13 mouse cellular contexts compared by ENCODE assay signal in genomic region chr15:84441682-84442315, GRCm38 (mm10). TPM values are rescaled to one million over a fixed set of nuclear protein-coding genes. Genes with fewer than 3 reads are reported as not detected.
DNase-seq lines count a peak whose midpoint lies in the region; ATAC-seq and TF ChIP-seq lines count a peak whose summit lies in the region.
"Had no signal": no experiment of that assay in that cellular context is flagged by ENCODE, and none has a peak within 500 bp of the region (broad histone marks: within the 10 kb centered on the region; RNA-seq: fewer than 3 reads in every experiment).

No protein-coding gene starts in this region.

- intact Hi-C loops in left cerebral cortex, adult 2 months (cut with DNase I) = no loop called here

- H3K4me1 ChIP-seq in forebrain, postnatal 0 days (ENCODE audit: insufficient read depth) = peaks cover 17% of the 10 kb centered on the region; the same call in 1 of the 2 replicates
- no peaks in the 10 kb centered on the region for H3K4me1 ChIP-seq in intestine, embryonic 16.5 days (ENCODE audit: control insufficient read depth, insufficient read depth, low read length)

- H3K36me3 ChIP-seq in forebrain, postnatal 0 days (ENCODE audit: insufficient read depth) = no peaks in the 10 kb centered on the region
- no peaks in the 10 kb centered on the region for H3K36me3 ChIP-seq in intestine, embryonic 16.5 days (ENCODE audit: control insufficient read depth, insufficient read depth, low read length)
- H3K36me3 ChIP-seq: embryonic facial prominence, embryonic 12.5 days; lung, embryonic 15.5 days had no signal

- peak overlapping the region; percentile 8; the same call in 1 of the 2 replicates for H3K4me2 ChIP-seq in forebrain, postnatal 0 days (ENCODE audit: low read depth)
- no peak overlapping the region for H3K4me2 ChIP-seq in intestine, embryonic 16.5 days (ENCODE audit: low read depth, low read length)
- H3K4me2 ChIP-seq: embryonic facial prominence, embryonic 12.5 days; lung, embryonic 15.5 days had no signal

- no peak for DNase-seq in left cerebral cortex, adult 2 months (ENCODE audit: extremely low spot score in 1 of 2, low spot score in 2 of 2)
- no peak for DNase-seq in left cerebral cortex, adult 11 months (ENCODE audit: low spot score)
- no peak for DNase-seq in forebrain, postnatal 0 days
- peak; percentile 67 for DNase-seq in retina, postnatal 1 day
- DNase-seq in urinary bladder, postnatal 4 days (ENCODE audit: low spot score in 2 of 2) = no peak
- DNase-seq in liver = no peak
- DNase-seq: cerebellum, adult 11 months; gastrocnemius, postnatal 14 days; kidney, adult 18-20 months; right cerebral cortex, postnatal 25 days had no signal

- H3K9me3 ChIP-seq in forebrain, postnatal 0 days (ENCODE audit: low read length) = no peaks in the 10 kb centered on the region
- no peaks in the 10 kb centered on the region for H3K9me3 ChIP-seq in intestine, embryonic 16.5 days (ENCODE audit: control insufficient read depth, low read length)
- H3K9me3 ChIP-seq: embryonic facial prominence, embryonic 12.5 days; lung, embryonic 15.5 days had no signal

- peak overlapping the region; percentile 5; the same call in 1 of the 2 replicates for H3K27ac ChIP-seq in left cerebral cortex, adult 2 months
- H3K27ac ChIP-seq in forebrain, postnatal 0 days (ENCODE audit: low read depth, low read length) = no peak overlapping the region
- no peak overlapping the region for H3K27ac ChIP-seq in intestine, embryonic 16.5 days (ENCODE audit: low read length)
- H3K27ac ChIP-seq: embryonic facial prominence, embryonic 12.5 days; lung, embryonic 15.5 days had no signal

- no peak for ATAC-seq in forebrain, postnatal 0 days
- peak; percentile 41; the same call in 1 of the 2 replicates for ATAC-seq in intestine, embryonic 16.5 days

- no peaks in the 10 kb centered on the region for H3K27me3 ChIP-seq in forebrain, postnatal 0 days (ENCODE audit: insufficient read depth, low read length)
- peaks cover 26% of the 10 kb centered on the region for H3K27me3 ChIP-seq in intestine, embryonic 16.5 days (replicated peaks; ENCODE audit: control insufficient read depth, insufficient read depth, low read length)

- TF ChIP-seq CTCF in left cerebral cortex, adult 2 months (IDR thresholded peaks at IDR 0.05) = no peak
- no peak for TF ChIP-seq CTCF in forebrain, postnatal 0 days (IDR thresholded peaks at IDR 0.05; ENCODE audit: low read depth)

- H3K9ac ChIP-seq in forebrain, postnatal 0 days = no peak overlapping the region
- H3K9ac ChIP-seq in intestine, embryonic 16.5 days (ENCODE audit: low read depth, low read length) = no peak overlapping the region
- H3K9ac ChIP-seq: embryonic facial prominence, embryonic 12.5 days; lung, embryonic 15.5 days had no signal

- no peak overlapping the region for H3K4me3 ChIP-seq in left cerebral cortex, adult 2 months
- no peak overlapping the region for H3K4me3 ChIP-seq in forebrain, postnatal 0 days (ENCODE audit: low read depth, low read length)
- H3K4me3 ChIP-seq in intestine, embryonic 16.5 days (ENCODE audit: low read length) = no peak overlapping the region
- H3K4me3 ChIP-seq: embryonic facial prominence, embryonic 12.5 days; lung, embryonic 15.5 days had no signal

- WGBS in forebrain, postnatal 0 days = 28% methylated on average over 14 of the region's 14 CpGs
- WGBS in intestine, embryonic 16.5 days = 44% methylated on average over 14 of the region's 14 CpGs

RNA-seq across cellular contexts. Expression of gene Shisal1, which starts 5.1 kb away (rescaled TPM):
- total RNA-seq in left cerebral cortex, adult 2 months (2021) = 10 to 100 TPM; 40.5 to 48.2 TPM
- total RNA-seq in forebrain, postnatal 0 days (2014; rRNA removed) = 28.8 and 48.4 TPM in 2 replicates
- 10.8 and 19.0 TPM in 2 replicates for polyA plus RNA-seq in forebrain, postnatal 0 days (2015; fragmentation: Nextera tagmentation; extraction: Ambion mirVana)
- polyA plus RNA-seq in intestine, embryonic 16.5 days (2015; fragmentation: Nextera tagmentation; extraction: Ambion mirVana) = 0.77 and 0.93 TPM in 2 replicates
